Mouse (Mus musculus) B cell, adult 67 days (primary cell): Measurements from ENCODE around the gene Plac1. TPM values are rescaled to one million over a fixed set of nuclear protein-coding genes. Genes with fewer than 3 reads are reported as not detected.

ENCODE experiments used
- total RNA-seq, 2 experiments: library from RNA; stranded (reverse); gene quantifications; 4 replicates each; pipeline ENCODE4 v1.2.4; 2023

The Plac1 gene
- not detected for total RNA-seq

GRCm38 (mm10) chrX:53240011-53240410 lies at the start of gene Plac1:
Gene Plac1, minus strand, starts transcription at chrX:53240111.

DNA sequence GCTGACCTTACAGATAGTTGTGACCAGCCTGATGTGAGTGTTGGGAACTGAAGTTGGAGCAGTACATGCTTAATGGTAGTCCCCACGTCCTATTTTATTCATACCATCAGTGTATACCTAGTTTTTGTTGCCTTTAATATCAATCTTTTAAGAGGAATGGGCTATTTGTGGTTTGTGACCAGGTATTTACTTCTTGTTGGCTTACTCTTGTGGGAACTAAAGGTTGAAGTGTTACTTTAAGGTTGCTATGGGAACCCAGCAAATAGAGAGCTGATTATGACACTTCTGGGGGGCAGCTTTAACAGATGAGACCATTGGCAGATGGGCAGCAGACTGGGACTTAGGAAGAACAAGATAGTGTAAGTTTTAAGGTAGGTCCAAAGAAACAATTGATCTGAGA lies 33.2 kb upstream of the Plac1 start, which contains the start of gene Fam122c:
TSS of gene Fam122c (plus strand) at position 301 of the 400 bp plus-strand sequence.

DNA sequence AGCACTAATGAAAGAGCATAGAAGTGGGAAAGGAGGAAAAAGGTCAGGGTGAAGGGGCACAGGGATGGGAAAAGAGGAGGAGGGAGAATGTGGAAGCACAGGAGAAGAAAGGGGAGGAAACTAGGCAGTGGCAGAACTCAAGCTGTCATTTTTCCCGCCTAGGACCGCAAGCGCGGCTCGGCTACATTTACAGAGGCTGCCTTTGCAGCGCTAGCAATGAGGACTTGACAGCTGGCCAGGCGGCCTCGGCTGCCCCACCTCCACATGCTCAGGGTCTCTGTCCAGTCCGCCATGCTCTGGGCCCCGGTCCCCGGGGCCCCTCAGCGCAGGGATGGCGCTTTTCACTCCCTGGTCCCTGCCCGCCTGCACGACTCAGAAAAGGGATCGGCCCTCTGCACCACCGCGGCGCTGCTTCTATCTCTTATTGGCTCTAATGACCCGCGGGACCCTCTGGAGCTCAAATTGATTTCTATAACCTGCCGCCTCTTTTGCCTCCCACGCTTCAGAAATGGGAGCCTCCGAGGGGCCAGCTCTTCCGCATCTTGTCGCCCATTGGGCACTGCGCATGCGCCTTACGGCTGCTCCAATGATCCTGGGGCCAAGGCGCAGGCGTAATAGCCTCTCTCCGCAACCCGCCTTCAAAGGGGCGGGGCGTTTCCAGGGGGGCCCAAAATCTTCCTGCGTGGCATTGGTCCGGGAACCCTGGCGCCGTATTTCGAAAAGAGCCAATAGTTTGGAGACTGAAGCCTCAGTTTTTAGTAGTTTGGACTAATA lies 29.6 kb upstream of the Plac1 start, which contains the start of gene Fam122b:
TSS of gene Fam122b (minus strand) at position 517 of the 774 bp plus-strand sequence.

Other genes with a start within 250 kb of the Plac1 start
- gene Fam122b, start 29.7 kb upstream of the Plac1 start, total RNA-seq: 10 to 100 TPM; 10.9 to 13.3 TPM
- gene Fam122c, start 33.3 kb upstream of the Plac1 start, total RNA-seq: not detected
- 10 to 100 TPM; 11.6 to 13.0 TPM for gene Mospd1, start 130.4 kb upstream of the Plac1 start, total RNA-seq
- not detected for gene Etd, start 194.8 kb upstream of the Plac1 start, total RNA-seq